Mouse (Mus musculus): ENCODE results near the gene Acot4. TPM values are rescaled to one million over a fixed set of nuclear protein-coding genes. Genes with fewer than 3 reads are reported as not detected.
A peak's percentile ranks its signal among the peaks of the same experiment; 100 is the strongest.
"Not testable (repeated sequence)": the region's sequence is repeated elsewhere in the genome, so short reads cannot be mapped to it uniquely, and the experiment has no call there.

The Acot4 gene
- polyA plus RNA-seq, 1 experiment from 2014 or later: 0.31 TPM

- DNase-seq (ENCODE audit: low spot score): no peak
- Histone ChIP-seq H3K27me3 (ENCODE audit: control insufficient read depth, insufficient read depth, low read length) (no peaks in the 10 kb centered on the region), H3K4me3 (ENCODE audit: low read depth, low read length) (no peak overlapping the region), H3K4me2 (ENCODE audit: low read depth, low read length, severe bottlenecking) (no peak overlapping the region), H3K27ac (ENCODE audit: low read depth, low read length) (no peak overlapping the region), H3K4me1 (replicated peaks; ENCODE audit: control insufficient read depth, insufficient read depth, low read length) (no peaks in the 10 kb centered on the region), H3K9me3 (ENCODE audit: control insufficient read depth, low read length) (no peaks in the 10 kb centered on the region), H3K36me3 (ENCODE audit: control insufficient read depth, insufficient read depth, low read length) (no peaks in the 10 kb centered on the region), H3K9ac (ENCODE audit: low read length) (no peak overlapping the region)
- WGBS: 84% methylated on average over 9 of the region's 9 CpGs
- no peak for ATAC-seq (replicated peaks; ENCODE audit: low FRiP score)
Measured at GRCm38 (mm10) chr12:84023052-84023745, 15.0 kb upstream of the Acot4 start.

DNA sequence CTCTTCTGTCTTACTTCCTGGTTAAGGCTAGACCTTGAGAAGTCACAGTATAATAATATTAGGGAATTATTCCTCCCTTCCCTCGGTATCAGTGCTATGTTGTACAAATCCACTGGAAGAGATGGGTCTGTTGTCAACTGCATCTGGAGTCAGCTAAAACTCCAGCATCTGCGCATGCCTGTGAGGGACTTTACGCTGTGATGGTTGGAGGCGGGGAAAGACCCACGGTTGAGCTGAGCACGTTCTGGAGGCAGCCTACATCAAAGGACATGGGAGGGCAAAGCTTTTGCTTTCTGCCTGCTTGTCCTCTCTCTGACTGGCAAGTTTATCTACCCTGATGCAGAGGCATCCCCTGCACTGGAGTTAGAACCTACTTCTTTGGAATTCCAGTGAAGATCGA, 12.3 kb upstream of the Acot4 start:
- no peaks in the 10 kb centered on the region for H3K9me3 ChIP-seq (ENCODE audit: control insufficient read depth, low read length)
- H3K4me3 ChIP-seq (ENCODE audit: low read depth, low read length): no peak overlapping the region
- H3K4me2 ChIP-seq (ENCODE audit: low read depth, low read length, severe bottlenecking): no peak overlapping the region
- 87% methylated on average over 7 of the region's 7 CpGs for WGBS
- no peak overlapping the region for H3K27ac ChIP-seq (ENCODE audit: low read depth, low read length)
- no peak overlapping the region for H3K9ac ChIP-seq (ENCODE audit: low read length)
- H3K4me1 ChIP-seq (replicated peaks; ENCODE audit: control insufficient read depth, insufficient read depth, low read length): no peaks in the 10 kb centered on the region
- no peaks in the 10 kb centered on the region for H3K27me3 ChIP-seq (ENCODE audit: control insufficient read depth, insufficient read depth, low read length)
- no peak for ATAC-seq (replicated peaks; ENCODE audit: low FRiP score)
- H3K36me3 ChIP-seq (ENCODE audit: control insufficient read depth, insufficient read depth, low read length): no peaks in the 10 kb centered on the region
- DNase-seq (ENCODE audit: low spot score): no peak

GRCm38 (mm10) chr12:84028328-84028727, 9.9 kb upstream of the Acot4 start:
- not testable (repeated sequence) for H3K36me3 ChIP-seq (ENCODE audit: control insufficient read depth, insufficient read depth, low read length); H3K27me3 ChIP-seq (ENCODE audit: control insufficient read depth, insufficient read depth, low read length); H3K4me2 ChIP-seq (ENCODE audit: low read depth, low read length, severe bottlenecking); H3K9ac ChIP-seq (ENCODE audit: low read length); H3K9me3 ChIP-seq (ENCODE audit: control insufficient read depth, low read length); ATAC-seq (replicated peaks; ENCODE audit: low FRiP score); H3K27ac ChIP-seq (ENCODE audit: low read depth, low read length); DNase-seq (ENCODE audit: low spot score); H3K4me3 ChIP-seq (ENCODE audit: low read depth, low read length); H3K4me1 ChIP-seq (replicated peaks; ENCODE audit: control insufficient read depth, insufficient read depth, low read length)
- 53% methylated on average over 3 of the region's 3 CpGs for WGBS

DNA sequence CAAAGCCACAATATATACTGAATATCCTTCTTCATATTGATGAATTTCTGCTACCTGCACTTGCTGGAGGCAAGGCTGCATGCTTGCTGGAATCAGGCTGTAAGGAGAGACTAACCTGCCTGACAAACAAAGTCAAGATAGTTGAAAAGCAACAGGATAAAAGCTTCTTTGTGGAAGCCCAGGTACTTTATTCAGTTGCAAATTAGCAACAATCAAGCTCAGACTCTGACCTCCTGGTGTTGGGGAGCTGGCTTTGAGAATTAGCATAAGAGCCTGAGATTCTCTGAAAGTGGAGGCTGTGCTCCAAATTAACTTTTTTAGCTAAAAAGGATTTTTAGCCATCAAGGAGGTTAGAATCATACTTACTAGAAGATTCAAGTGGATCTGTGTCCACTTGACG, 9.1 kb upstream of the Acot4 start:
- not testable (repeated sequence) for H3K4me1 ChIP-seq (replicated peaks; ENCODE audit: control insufficient read depth, insufficient read depth, low read length); ATAC-seq (replicated peaks; ENCODE audit: low FRiP score); H3K9me3 ChIP-seq (ENCODE audit: control insufficient read depth, low read length); H3K4me3 ChIP-seq (ENCODE audit: low read depth, low read length); H3K36me3 ChIP-seq (ENCODE audit: control insufficient read depth, insufficient read depth, low read length); H3K27me3 ChIP-seq (ENCODE audit: control insufficient read depth, insufficient read depth, low read length); H3K27ac ChIP-seq (ENCODE audit: low read depth, low read length); H3K4me2 ChIP-seq (ENCODE audit: low read depth, low read length, severe bottlenecking); DNase-seq (ENCODE audit: low spot score); H3K9ac ChIP-seq (ENCODE audit: low read length)
- 68% methylated on average over 1 of the region's 1 CpGs for WGBS

- no peak overlapping the region for H3K27ac ChIP-seq (ENCODE audit: low read depth, low read length)
- ATAC-seq (replicated peaks; ENCODE audit: low FRiP score) (no peak), DNase-seq (ENCODE audit: low spot score) (peak; percentile 78)
- no peak overlapping the region for H3K9ac ChIP-seq (ENCODE audit: low read length)
- H3K36me3 ChIP-seq (ENCODE audit: control insufficient read depth, insufficient read depth, low read length): no peaks in the 10 kb centered on the region
- no peaks in the 10 kb centered on the region for H3K9me3 ChIP-seq (ENCODE audit: control insufficient read depth, low read length)
- no peak overlapping the region for H3K4me2 ChIP-seq (ENCODE audit: low read depth, low read length, severe bottlenecking)
- no peaks in the 10 kb centered on the region for H3K27me3 ChIP-seq (ENCODE audit: control insufficient read depth, insufficient read depth, low read length)
- no peaks in the 10 kb centered on the region for H3K4me1 ChIP-seq (replicated peaks; ENCODE audit: control insufficient read depth, insufficient read depth, low read length)
- 74% methylated on average over 4 of the region's 4 CpGs for WGBS
- H3K4me3 ChIP-seq (ENCODE audit: low read depth, low read length): no peak overlapping the region
Measured at GRCm38 (mm10) chr12:84030659-84031332, 7.4 kb upstream of the Acot4 start.

DNA sequence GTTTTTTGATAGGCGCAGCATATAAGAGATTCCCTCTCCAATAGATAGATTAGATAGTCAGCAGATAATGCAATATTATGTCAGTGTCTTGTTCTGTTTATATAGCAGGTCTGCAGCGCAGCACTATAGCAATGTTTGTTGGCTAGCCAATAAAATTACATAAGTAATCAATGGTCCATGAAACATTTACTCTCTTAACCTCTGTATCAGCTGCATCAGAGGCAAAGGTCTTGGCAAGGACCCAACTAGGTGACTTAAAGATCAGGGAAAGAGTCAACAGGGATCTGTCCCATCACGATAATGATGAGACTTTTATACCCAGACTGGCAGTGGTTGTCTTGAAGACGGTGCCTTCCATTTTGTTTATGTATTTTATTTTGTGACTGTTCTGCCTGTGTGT, 5.3 kb upstream of the Acot4 start:
- Histone ChIP-seq H3K9ac (ENCODE audit: low read length) (no peak overlapping the region), H3K4me2 (ENCODE audit: low read depth, low read length, severe bottlenecking) (no peak overlapping the region), H3K4me3 (ENCODE audit: low read depth, low read length) (no peak overlapping the region), H3K4me1 (replicated peaks; ENCODE audit: control insufficient read depth, insufficient read depth, low read length) (no peaks in the 10 kb centered on the region), H3K27me3 (ENCODE audit: control insufficient read depth, insufficient read depth, low read length) (no peaks in the 10 kb centered on the region), H3K36me3 (ENCODE audit: control insufficient read depth, insufficient read depth, low read length) (no peaks in the 10 kb centered on the region), H3K9me3 (ENCODE audit: control insufficient read depth, low read length) (no peaks in the 10 kb centered on the region), H3K27ac (ENCODE audit: low read depth, low read length) (no peak overlapping the region)
- no peak for ATAC-seq (replicated peaks; ENCODE audit: low FRiP score)
- 93% methylated on average over 4 of the region's 4 CpGs for WGBS
- no peak for DNase-seq (ENCODE audit: low spot score)

- H3K27me3 ChIP-seq (ENCODE audit: control insufficient read depth, insufficient read depth, low read length); DNase-seq (ENCODE audit: low spot score); H3K9me3 ChIP-seq (ENCODE audit: control insufficient read depth, low read length); H3K4me2 ChIP-seq (ENCODE audit: low read depth, low read length, severe bottlenecking); H3K9ac ChIP-seq (ENCODE audit: low read length); H3K27ac ChIP-seq (ENCODE audit: low read depth, low read length); H3K36me3 ChIP-seq (ENCODE audit: control insufficient read depth, insufficient read depth, low read length); H3K4me3 ChIP-seq (ENCODE audit: low read depth, low read length); ATAC-seq (replicated peaks; ENCODE audit: low FRiP score); H3K4me1 ChIP-seq (replicated peaks; ENCODE audit: control insufficient read depth, insufficient read depth, low read length): not testable (repeated sequence)
- WGBS: 83% methylated on average over 2 of the region's 2 CpGs
Measured at GRCm38 (mm10) chr12:84033302-84033701, 4.9 kb upstream of the Acot4 start.

DNA sequence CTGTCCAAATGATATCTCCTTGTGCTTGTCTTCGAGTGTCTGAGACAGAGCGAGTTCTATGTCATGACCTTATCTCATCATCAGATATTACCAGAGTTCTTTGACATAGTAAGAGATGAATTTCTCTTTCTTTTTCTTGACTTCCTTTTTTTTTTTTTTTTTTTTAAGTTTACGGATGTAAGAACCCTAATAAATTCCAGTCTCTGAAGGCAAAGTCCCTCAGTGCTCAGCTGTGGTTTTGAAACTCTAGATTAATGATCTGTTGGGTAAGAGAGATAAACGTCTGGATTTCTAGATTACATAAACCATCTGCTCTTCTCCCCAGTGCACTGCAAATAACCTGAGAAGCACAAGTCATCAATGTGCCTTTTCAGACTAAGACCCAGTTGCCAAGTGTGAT, 4.1 kb upstream of the Acot4 start:
- Histone ChIP-seq H3K36me3 (ENCODE audit: control insufficient read depth, insufficient read depth, low read length) (no peaks in the 10 kb centered on the region), H3K9ac (ENCODE audit: low read length) (no peak overlapping the region), H3K27ac (ENCODE audit: low read depth, low read length) (no peak overlapping the region), H3K4me2 (ENCODE audit: low read depth, low read length, severe bottlenecking) (no peak overlapping the region), H3K27me3 (ENCODE audit: control insufficient read depth, insufficient read depth, low read length) (no peaks in the 10 kb centered on the region), H3K4me1 (replicated peaks; ENCODE audit: control insufficient read depth, insufficient read depth, low read length) (no peaks in the 10 kb centered on the region), H3K9me3 (ENCODE audit: control insufficient read depth, low read length) (no peaks in the 10 kb centered on the region), H3K4me3 (ENCODE audit: low read depth, low read length) (no peak overlapping the region)
- ATAC-seq (replicated peaks; ENCODE audit: low FRiP score) (no peak), DNase-seq (ENCODE audit: low spot score) (no peak)
- WGBS: 86% methylated on average over 4 of the region's 4 CpGs

DNA sequence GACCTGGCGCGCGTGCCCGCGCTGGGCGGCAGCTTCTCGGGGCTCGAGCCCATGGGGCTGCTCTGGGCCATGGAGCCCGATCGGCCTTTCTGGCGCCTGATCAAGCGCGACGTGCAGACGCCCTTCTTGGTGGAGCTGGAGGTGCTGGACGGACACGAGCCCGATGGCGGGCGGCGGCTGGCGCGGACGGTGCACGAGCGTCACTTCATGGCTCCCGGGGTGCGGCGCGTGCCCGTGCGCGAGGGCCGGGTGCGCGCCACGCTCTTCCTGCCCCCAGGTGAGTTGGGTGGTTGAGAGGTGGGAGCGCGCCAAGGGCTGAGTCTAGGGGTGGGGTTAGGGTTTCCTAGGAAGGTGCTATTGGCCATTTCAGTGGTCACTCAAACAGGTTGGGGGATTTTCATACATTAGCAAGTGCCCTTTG, 522 bp downstream of the Acot4 start, which contains the start of gene Gm49366:
Gm49366 (plus strand) TSS at position 245 of the 421 bp plus-strand sequence.
- WGBS: 2% methylated on average over 39 of the region's 39 CpGs
- peak; percentile 56 for DNase-seq (ENCODE audit: low spot score)
- ATAC-seq (replicated peaks; ENCODE audit: low FRiP score); H3K27ac ChIP-seq (ENCODE audit: low read depth, low read length); H3K27me3 ChIP-seq (ENCODE audit: control insufficient read depth, insufficient read depth, low read length); H3K4me1 ChIP-seq (replicated peaks; ENCODE audit: control insufficient read depth, insufficient read depth, low read length); H3K36me3 ChIP-seq (ENCODE audit: control insufficient read depth, insufficient read depth, low read length); H3K9me3 ChIP-seq (ENCODE audit: control insufficient read depth, low read length): not testable (repeated sequence)
- Histone ChIP-seq H3K4me3 (ENCODE audit: low read depth, low read length) (peak within 1 kb of the TSS; percentile 35), H3K9ac (ENCODE audit: low read length) (peak within 1 kb of the TSS; percentile 49; the same call in 1 of the 2 replicates), H3K4me2 (ENCODE audit: low read depth, low read length, severe bottlenecking) (peak within 1 kb of the TSS; percentile 54)
